Mouse (Mus musculus) forebrain, embryonic 14.5 days (tissue): ENCODE results near the gene Dnmt3c. TPM values are rescaled to one million over a fixed set of nuclear protein-coding genes. Genes with fewer than 3 reads are reported as not detected.
A peak's percentile ranks its signal among the peaks of the same experiment; 100 is the strongest.
"Not testable (repeated sequence)": the region's sequence is repeated elsewhere in the genome, so short reads cannot be mapped to it uniquely, and the experiment has no call there.

Source experiments
- ATAC-seq: fragments of 200-750 bp; cut with Nextera tagmentation; 2 replicates; pipeline ENCODE4 v1.8.0; 2017; ENCODE audit warnings: mild to moderate bottlenecking, moderate library complexity
- DNase-seq: peaks from one replicate; pipeline ENCODE4 v3.0.0-alpha.2; 2015; ENCODE audit warnings: low spot score
- H3K27ac ChIP-seq: fragments of 300-500 bp; sonication (generic); 2 replicates; pipeline ENCODE4 v1.5.1; 2014; ENCODE audit warnings: low read depth, mild to moderate bottlenecking, control low read depth, low read length, moderate library complexity
- H3K27me3 ChIP-seq: fragments of 300-500 bp; sonication (generic); replicated peaks from 2 replicates; pipeline ENCODE4 v1.6.1; 2014; ENCODE audit warnings: low read length, control low read depth, mixed read lengths; ENCODE audit not compliant: control insufficient read depth, insufficient read depth
- H3K36me3 ChIP-seq: fragments of 300-500 bp; sonication (generic); 2 replicates; pipeline ENCODE4 v1.6.1; 2014; ENCODE audit warnings: low read length, control low read depth; ENCODE audit not compliant: control insufficient read depth, insufficient read depth
- H3K4me1 ChIP-seq: fragments of 300-500 bp; sonication (generic); 2 replicates; pipeline ENCODE4 v1.6.1; 2014; ENCODE audit warnings: antibody characterized with exemption, low read length, control low read depth; ENCODE audit not compliant: control insufficient read depth, insufficient read depth
- H3K4me2 ChIP-seq: fragments of 300-500 bp; sonication (generic); 2 replicates; pipeline ENCODE4 v1.6.1; 2014; ENCODE audit warnings: mild to moderate bottlenecking, control low read depth, low read length
- H3K4me3 ChIP-seq: fragments of 300-500 bp; sonication (generic); 2 replicates; pipeline ENCODE4 v1.5.1; 2014; ENCODE audit warnings: low read depth, low read length, control low read depth
- H3K9ac ChIP-seq: fragments of 300-500 bp; sonication (generic); 2 replicates; pipeline ENCODE4 v1.6.1; 2014; ENCODE audit warnings: mild to moderate bottlenecking, low read length, control low read depth, moderate library complexity
- H3K9me3 ChIP-seq: fragments of 300-500 bp; sonication (generic); replicated peaks from 2 replicates; pipeline ENCODE4 v1.6.1; 2016; ENCODE audit warnings: low read length, control low read depth, mixed read lengths; ENCODE audit not compliant: control insufficient read depth
- WGBS: fragments of 180-500 bp; shearing (Covaris S2); extraction: QIAGEN DNeasy Blood & Tissue Kit; methylation state at CpG from one replicate; pipeline ENCODE4 v1.1.7; 2014; 5-methylcytosine and 5-hydroxymethylcytosine counted together
- polyA plus RNA-seq: library from polyadenylated mRNA; unstranded; fragments of >200 nt; fragmentation: Nextera tagmentation; extraction: Ambion mirVana; gene quantifications from 2 replicates; pipeline ENCODE4 v1.2.1, GENCODE M21; 2014

Gene Dnmt3c
- polyA plus RNA-seq: 0.08 and 0.16 TPM in 2 replicates

- no peak within 1 kb of the TSS for H3K27ac ChIP-seq
- H3K9me3 ChIP-seq: no peaks in the 10 kb centered on the region
- H3K27me3 ChIP-seq: no peaks in the 10 kb centered on the region
- H3K4me1 ChIP-seq: no peaks in the 10 kb centered on the region
- H3K36me3 ChIP-seq: no peaks in the 10 kb centered on the region
- no peak within 1 kb of the TSS for H3K9ac ChIP-seq
- ATAC-seq: no peak
- H3K4me3 ChIP-seq: no peak within 1 kb of the TSS
- no peak within 1 kb of the TSS for H3K4me2 ChIP-seq
- no peak for DNase-seq
These were observed at the start of gene Dnmt3c for GRCm38 (mm10) chr2:153696352-153696751. Dnmt3c (plus strand) TSS chr2:153696652.

GRCm38 (mm10) chr2:153648773-153649297, 47.6 kb upstream of the Dnmt3c start:
- 0 out of 2 replicates have a peak overlapping the region, but pooled peaks have one; percentile 14 for H3K27ac ChIP-seq
- peak overlapping the region; percentile 76 for H3K4me3 ChIP-seq
- H3K4me2 ChIP-seq: peak overlapping the region; percentile 96
- H3K9me3 ChIP-seq: no peaks in the 10 kb centered on the region
- peaks cover 4% of the 10 kb centered on the region; the same call in 1 of the 2 replicates for H3K4me1 ChIP-seq
- WGBS: 21% methylated on average over 12 of the region's 14 CpGs
- H3K36me3 ChIP-seq: no peaks in the 10 kb centered on the region
- DNase-seq: no peak
- peak; percentile 4; the same call in 1 of the 2 replicates for ATAC-seq
- H3K27me3 ChIP-seq: no peaks in the 10 kb centered on the region
- peak overlapping the region; percentile 85 for H3K9ac ChIP-seq

GRCm38 (mm10) chr2:153649298-153650013, 47.0 kb upstream of the Dnmt3c start, which contains the start of gene Dnmt3b:
Dnmt3b (plus strand) TSS chr2:153649450.
- Histone ChIP-seq H3K27me3 (no peaks in the 10 kb centered on the region), H3K9me3 (no peaks in the 10 kb centered on the region), H3K27ac (0 out of 2 replicates have a peak within 1 kb of the TSS, but pooled peaks have one; percentile 14), H3K4me1 (peaks cover 4% of the 10 kb centered on the region; the same call in 1 of the 2 replicates), H3K36me3 (no peaks in the 10 kb centered on the region), H3K9ac (peak within 1 kb of the TSS; percentile 85), H3K4me3 (peak within 1 kb of the TSS; percentile 76), H3K4me2 (peak within 1 kb of the TSS; percentile 96)
- ATAC-seq (peak; percentile 90), DNase-seq (peak; percentile 79)
- under 1% methylated on average over 57 of the region's 93 CpGs for WGBS

- Histone ChIP-seq H3K9ac (peak overlapping the region; percentile 85), H3K36me3 (no peaks in the 10 kb centered on the region), H3K4me2 (peak overlapping the region; percentile 96), H3K27me3 (no peaks in the 10 kb centered on the region), H3K9me3 (no peaks in the 10 kb centered on the region), H3K4me3 (peak overlapping the region; percentile 76), H3K27ac (no peak overlapping the region), H3K4me1 (peaks cover 4% of the 10 kb centered on the region; the same call in 1 of the 2 replicates)
- DNase-seq (no peak), ATAC-seq (peak; percentile 14; the same call in 1 of the 2 replicates)
- under 1% methylated on average over 28 of the region's 28 CpGs for WGBS
These were observed 46.3 kb upstream of the Dnmt3c start for GRCm38 (mm10) chr2:153650014-153650687.

- Histone ChIP-seq H3K36me3 (no peaks in the 10 kb centered on the region), H3K4me2 (no peak overlapping the region), H3K27ac (no peak overlapping the region), H3K4me1 (peaks cover 4% of the 10 kb centered on the region; the same call in 1 of the 2 replicates), H3K4me3 (no peak overlapping the region), H3K9ac (no peak overlapping the region), H3K27me3 (no peaks in the 10 kb centered on the region), H3K9me3 (no peaks in the 10 kb centered on the region)
- DNase-seq (no peak), ATAC-seq (no peak)
- WGBS: 51% methylated on average over 3 of the region's 3 CpGs
These were observed 44.8 kb upstream of the Dnmt3c start for GRCm38 (mm10) chr2:153651681-153652080.

GRCm38 (mm10) chr2:153657659-153658058, 38.8 kb upstream of the Dnmt3c start:
- DNase-seq, ATAC-seq, H3K27ac ChIP-seq, H3K4me2 ChIP-seq, H3K4me3 ChIP-seq, H3K27me3 ChIP-seq, H3K9ac ChIP-seq, H3K36me3 ChIP-seq, H3K4me1 ChIP-seq, H3K9me3 ChIP-seq: not testable (repeated sequence)
- WGBS: 92% methylated on average over 6 of the region's 8 CpGs

- no peak for DNase-seq
- no peak for ATAC-seq
These were observed 35.8 kb upstream of the Dnmt3c start for GRCm38 (mm10) chr2:153660616-153661015.

GRCm38 (mm10) chr2:153665401-153665800, 31.1 kb upstream of the Dnmt3c start:
- Histone ChIP-seq H3K9ac (no peak overlapping the region), H3K4me2 (no peak overlapping the region)
- 88% methylated on average over 7 of the region's 7 CpGs for WGBS

More at GRCm38 (mm10) chr2:153660616-153661015, 35.8 kb upstream of the Dnmt3c start:
- Histone ChIP-seq H3K27me3 (no peaks in the 10 kb centered on the region), H3K4me3 (no peak overlapping the region), H3K4me2 (no peak overlapping the region), H3K27ac (no peak overlapping the region), H3K4me1 (no peaks in the 10 kb centered on the region), H3K9me3 (no peaks in the 10 kb centered on the region), H3K36me3 (peaks cover 3% of the 10 kb centered on the region; the same call in 1 of the 2 replicates), H3K9ac (no peak overlapping the region)
- WGBS: 61% methylated on average over 3 of the region's 3 CpGs

More at GRCm38 (mm10) chr2:153665401-153665800, 31.1 kb upstream of the Dnmt3c start:
- H3K27me3 ChIP-seq: no peaks in the 10 kb centered on the region
- H3K27ac ChIP-seq: no peak overlapping the region
- ATAC-seq (no peak), DNase-seq (no peak)
- H3K9me3 ChIP-seq: no peaks in the 10 kb centered on the region
- H3K4me3 ChIP-seq: no peak overlapping the region
- H3K36me3 ChIP-seq: peaks cover 6% of the 10 kb centered on the region; the same call in 1 of the 2 replicates
- H3K4me1 ChIP-seq: no peaks in the 10 kb centered on the region
